Mouse (Mus musculus): ENCODE results near the gene Mta3. TPM values are rescaled to one million over a fixed set of nuclear protein-coding genes. Genes with fewer than 3 reads are reported as not detected.

The Mta3 gene
- polyA plus RNA-seq, 2 experiments from 2014 or later, result 80.0 to 105 TPM

DNA sequence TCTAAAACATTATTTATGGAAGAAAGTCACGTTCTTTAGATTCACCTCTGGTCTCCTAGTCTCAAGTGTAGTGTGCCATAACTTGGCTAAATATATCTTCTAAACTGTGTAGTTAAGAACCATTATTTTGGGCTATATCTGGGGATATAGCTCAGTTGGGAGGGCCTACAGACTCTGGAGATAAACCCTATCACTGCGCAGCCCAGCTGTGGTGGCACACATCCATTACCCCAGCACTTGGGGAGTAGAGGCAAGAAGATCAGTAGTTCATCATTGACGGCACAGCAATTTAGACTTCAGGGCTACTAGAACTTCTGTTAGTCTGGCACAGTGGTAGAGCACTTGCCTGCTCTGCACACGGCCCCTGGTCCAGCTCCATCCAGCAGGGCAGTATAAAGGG is 107.1 kb downstream of the Mta3 start:
- no peak for ATAC-seq

DNA sequence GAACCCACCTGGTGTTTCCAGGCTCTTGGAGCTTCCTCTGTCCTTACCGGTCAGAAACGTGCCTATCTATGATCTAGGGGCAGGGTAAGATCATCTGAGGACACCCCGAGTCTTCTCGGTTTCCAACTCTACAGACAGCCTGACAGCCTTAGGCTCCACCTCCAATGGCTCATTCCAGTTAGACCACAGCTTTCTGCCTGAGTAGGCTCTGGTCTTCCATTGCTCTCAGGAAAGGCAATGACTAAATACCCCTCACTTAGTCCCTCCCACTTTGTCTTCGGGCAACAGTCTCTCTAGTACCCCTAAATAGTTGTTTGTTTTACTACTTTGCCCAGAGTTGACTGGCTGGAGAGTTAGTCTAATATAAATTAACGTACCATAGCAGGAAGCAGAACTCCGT is 111.0 kb downstream of the Mta3 start:
- no peak for ATAC-seq

DNA sequence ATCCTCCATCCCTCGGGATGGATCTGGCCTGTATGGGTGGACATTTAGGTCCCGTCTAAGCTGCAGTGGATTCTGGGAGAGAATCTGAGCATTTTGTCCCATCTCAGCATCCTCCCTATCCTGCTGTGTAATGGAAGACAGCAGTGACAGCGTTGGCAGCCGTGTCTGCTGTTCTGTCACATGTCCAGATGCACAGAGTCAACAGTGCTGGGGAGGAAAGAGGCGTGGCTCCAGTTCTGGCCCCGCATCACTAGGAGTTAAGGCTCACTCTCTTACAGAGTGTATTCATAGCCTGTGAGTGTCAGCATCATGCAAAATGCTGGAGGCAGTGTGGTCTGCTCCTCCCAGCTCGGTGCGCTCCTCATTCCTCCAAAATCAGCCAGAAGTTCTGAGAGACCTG is 113.5 kb downstream of the Mta3 start:
- no peak for ATAC-seq

DNA sequence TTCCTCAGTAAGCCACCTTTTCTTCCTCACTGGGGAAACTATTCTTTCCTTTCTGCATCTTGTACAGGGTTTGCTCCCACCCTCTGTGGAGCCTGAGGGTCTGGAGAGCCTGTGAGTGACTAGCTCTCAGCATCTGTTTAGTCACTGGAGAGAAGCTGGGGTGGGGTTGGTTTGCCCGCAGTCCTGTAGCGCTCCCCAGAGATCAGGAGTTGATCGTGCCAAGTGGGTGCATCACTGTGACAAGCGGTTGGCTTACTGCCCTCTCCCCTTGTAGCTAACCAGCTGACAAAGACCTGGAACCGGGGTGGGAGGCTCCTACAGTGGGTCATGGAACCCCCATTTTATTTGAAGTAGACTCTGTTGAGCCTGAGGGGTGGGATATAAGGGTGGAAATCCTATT is 114.7 kb downstream of the Mta3 start:
- ATAC-seq, result no peak

DNA sequence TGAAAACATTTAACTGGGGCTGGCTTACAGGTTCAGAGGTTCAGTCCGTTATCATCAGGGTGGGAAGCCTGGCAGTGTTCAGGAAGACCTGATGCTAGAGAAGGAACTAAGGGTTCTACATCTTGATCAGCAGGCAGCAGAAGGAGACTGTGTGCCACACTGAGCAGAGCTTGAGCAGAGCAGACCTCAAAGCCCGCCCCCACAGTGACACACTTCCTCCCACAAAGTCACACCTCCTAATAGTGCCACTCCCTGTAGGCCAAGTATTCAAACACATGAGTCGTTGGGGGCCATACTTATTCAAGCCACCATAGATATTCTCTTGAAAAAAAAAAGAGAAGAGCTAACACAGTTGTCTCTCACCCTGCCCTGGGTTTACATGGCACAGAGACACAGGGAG is 115.9 kb downstream of the Mta3 start:
- ATAC-seq, result no peak

DNA sequence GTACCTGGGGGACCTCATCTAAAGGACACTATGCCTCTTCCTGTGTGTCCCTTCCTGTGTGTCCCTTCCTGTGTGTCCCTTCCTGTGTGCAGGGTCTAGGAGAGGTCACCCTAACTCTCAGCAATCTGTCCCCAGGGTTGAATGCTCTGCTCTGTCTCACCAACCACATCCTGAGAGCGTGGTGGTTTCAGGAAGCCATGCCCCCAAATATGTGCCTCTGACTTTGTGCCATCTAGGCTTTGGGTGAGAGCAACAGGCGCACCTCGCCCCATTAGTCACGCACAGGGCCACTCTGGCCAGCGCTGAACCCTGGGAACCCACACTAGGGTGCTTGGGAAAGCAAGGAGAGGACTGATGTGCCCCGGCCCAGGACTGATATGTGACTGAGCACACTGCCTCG is 117.9 kb downstream of the Mta3 start:
- peak; percentile 58 for ATAC-seq

DNA sequence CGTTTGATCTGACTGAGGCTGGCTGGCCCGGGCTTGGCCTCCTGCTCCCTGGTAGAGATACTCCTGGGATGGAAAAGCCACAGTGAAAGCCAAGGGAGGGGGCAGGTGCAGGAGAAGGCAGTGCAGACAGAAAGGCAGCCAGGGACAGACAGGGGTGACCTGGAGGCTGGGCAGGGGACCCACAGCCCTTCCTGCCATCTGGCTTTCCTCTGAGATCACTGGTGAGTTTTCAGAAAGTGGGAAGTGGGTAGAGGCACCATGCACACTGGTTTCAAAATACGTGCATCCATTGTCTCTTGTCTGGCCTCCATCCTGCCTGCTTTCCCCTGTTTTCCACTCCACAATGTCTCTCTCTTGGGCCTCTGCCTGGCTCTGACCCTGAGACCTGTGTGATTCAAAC is 123.4 kb downstream of the Mta3 start:
- ATAC-seq, result no peak

DNA sequence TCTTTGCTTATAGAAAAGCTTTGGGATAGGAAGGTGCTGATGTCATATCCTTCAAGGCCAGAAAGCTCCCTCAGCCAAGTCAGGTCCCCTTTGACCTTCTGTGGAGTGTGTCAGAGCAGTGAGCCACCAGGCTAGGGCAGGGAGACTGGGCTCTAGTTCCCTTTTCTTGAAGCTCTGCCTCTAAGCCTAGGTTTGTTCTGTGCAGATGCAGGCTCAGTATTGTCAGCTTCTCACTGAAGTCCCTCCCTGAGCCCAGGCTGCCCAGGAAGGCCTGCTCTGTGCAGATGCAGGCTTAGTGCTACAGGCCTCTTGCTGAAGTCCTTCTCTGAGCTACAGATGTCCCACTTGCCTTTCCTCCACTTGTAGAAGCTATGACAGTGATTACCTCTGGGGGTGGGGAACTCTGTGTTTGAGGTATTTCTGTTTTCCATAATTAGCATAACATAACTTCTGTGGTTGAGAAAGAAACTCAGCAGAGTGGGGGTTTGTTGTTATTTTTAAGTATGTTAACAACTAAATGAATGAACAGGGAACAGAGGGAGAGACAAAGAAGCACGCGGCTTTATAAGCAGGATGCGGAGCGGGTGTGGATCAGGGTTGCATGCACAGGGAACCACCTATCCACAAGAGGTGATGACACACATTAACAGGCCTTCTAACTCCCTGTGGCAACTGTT is 124.8 kb downstream of the Mta3 start:
- no peak for ATAC-seq

DNA sequence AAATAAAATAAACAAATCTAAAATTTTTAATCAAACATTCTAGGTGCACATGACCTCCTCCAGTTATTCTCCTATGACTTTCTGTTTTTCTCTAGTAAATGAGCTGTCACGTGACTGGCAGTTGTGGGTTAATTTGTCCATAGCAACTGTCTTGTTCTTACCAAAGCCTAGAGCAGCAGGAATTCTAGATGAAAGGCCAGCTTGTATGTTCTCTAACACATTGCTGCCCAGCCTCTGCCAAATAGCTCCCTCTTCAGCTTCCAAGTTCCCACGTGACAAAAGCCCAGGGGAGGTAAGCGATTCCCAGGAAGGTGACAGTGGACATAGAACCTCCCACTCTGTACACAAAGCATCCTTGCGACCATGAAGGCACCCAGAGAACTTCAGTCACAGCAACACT is 128.2 kb downstream of the Mta3 start:
- no peak for ATAC-seq

DNA sequence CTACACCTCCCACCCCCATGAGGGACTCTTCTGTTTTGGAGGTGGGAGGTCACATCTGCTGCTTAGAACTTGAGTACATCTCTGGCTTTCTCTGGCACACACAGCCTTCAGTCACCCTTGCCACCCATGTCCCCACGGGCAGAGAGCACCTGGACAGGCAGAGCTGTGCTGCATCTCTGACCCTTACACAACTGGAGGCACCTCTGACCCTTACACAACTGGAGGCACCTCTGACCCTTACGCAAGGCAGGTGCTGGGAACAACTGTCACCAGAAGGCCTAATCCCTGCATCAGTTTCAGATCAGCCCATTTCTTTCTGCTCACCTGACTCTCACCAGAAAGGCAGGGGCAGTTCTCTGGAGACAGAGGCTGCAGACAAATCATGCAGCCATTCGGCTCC is 130.1 kb downstream of the Mta3 start:
- ATAC-seq, result no peak

DNA sequence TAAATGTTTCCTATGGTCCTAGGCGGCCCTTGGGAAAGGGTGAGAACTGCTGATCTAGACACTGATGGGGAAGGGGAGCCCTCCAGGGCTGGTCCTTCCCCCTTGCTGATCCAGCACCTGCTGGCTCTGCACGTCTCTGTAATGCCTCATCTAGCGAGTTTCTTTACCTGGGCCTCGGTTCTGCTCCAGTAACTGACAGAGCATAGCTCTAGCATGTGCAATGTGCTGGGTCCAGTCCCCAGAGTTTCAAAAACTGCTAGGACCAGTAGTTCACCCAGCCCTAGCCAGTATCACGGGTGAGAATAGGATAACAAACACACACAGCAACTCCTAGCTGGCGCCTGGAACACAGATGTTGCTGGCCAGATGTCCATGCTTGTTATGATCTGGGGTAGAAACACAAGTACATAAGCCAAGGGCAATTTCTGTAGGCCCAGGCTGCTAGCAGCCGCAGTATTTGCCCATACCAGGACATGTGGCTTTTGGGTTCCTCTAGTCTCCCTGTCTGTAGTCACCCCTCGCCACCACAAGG is 131.8 kb downstream of the Mta3 start:
- ATAC-seq, result no peak

DNA sequence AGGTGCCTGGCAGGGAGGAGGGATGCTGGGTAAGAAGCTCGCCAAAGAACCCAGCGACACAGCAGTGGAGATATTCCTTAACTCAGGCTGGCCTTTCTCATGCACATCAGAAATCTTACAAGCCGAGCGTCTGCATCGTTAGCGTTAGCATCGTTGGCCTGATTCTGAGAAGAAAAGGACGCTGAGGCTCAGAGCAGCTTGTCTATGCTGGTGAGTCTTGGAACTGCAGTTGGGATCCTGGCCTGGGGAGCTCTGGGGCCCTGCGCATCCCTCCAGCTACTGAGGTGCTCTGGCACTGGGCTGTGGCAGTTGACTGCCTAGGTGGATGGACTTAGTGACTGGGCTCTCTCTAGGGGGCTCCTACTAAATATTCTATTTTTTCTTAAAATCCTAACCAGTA is 133.2 kb downstream of the Mta3 start:
- ATAC-seq, result no peak

DNA sequence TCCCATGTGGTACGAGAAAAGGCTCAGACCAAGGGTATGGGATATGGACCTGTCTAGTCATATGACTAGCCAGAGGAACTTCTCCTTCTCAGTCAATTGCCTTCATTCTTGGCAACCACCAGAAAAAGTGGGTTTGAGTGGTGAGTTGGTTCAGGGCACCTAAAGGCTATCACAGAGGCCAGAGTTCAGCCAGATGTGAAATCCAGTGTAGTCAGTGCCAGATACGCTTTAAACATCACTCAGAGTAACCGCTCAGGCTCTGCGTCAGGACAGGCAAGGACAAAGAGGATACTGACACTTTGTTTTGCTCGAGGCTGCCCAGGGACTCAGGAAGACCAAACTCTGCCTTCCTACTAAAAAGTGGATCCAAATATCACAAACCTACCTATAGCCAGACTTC is 135.0 kb downstream of the Mta3 start:
- no peak for ATAC-seq

DNA sequence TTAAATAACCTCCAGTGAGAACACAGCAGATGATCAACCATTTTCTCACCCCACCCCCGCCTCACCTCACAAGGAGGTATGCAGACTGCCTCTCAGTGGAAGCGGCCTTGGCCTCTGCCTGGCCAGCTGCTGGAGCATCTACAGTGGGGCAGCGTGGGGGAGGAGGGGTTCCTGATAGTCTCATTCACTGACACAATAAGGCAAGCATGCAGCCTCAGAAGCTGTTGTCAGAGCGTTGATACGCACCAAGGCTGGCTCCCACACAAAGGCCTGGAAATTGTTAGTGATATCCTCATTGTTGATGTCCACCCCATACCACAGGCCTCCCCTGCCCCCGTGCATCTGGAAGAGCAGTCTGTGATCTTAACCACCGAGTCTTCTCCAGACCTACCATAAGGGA is 137.8 kb downstream of the Mta3 start:
- no peak for ATAC-seq

DNA sequence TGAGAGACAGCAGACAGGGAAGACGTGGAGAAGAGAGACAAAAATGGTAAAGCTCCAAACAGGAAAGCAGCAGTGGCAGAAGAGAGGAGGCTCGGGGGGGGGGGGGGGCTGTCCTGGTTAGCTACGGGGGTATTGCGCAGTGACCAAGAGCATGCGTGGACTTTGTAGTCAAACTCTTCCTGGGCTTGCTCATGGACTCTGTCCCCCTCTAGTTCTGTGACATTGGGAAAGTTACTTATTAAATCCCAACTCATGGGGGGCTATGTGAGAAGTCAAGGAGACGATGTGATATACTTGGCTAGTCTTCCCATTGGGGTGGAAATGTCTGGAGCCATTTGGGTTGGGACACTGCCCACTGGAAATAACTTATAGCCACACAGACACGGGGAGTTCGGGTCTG is 139.6 kb downstream of the Mta3 start:
- no peak for ATAC-seq

DNA sequence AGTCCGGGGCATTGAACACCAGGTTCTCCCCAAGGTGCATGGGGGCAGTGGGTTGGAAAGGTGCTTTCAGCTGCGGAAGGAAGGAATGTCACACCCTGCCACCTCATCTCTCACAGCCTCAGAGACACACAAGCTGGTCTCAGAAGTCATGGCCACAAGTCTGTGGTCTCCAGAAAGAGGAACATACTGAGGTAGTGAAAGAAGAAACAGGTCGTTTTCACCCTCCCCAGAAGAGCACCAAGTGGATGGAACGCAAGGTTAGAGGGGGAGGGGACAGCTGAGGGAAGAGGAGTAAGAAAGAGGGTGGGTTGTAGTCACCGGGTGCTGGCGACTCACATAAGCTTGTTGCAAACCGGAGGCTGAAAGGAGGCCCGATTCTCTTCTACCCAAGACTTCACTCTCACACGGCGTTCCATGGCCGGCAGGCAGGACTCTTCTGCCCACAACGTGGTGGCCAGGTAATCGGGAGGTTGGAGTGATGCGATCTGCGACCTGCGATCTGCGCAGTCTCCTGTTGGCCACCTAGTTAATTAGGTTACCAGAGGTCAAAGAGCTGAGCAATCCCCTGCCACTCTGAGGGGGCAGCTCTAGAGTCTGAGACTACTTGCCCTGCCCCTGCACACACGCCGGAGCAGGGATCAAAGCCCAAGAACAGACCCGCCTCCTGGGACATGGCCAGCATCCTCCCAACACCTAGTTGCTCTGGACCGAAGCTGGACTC is 140.5 kb downstream of the Mta3 start:
- no peak for ATAC-seq

DNA sequence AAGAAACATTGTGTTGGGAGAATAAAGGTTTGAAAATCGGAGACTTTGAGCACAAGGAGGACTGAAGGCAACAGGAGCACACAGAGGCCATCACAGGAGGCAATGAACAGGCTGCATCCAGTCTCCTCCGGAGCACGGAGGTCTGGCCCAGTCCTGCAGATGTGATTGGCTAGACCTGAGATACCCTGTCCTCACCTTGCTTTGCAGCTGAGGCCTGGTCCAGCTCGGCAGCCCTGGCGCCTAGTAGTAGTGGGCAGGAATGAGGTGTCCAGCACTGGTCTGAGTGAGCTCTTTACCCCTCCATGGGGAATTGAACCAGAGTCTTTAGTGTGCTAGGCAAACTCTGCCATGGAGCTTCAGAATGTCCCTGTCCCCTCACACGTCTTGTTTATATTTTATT is 141.1 kb downstream of the Mta3 start:
- no peak for ATAC-seq

DNA sequence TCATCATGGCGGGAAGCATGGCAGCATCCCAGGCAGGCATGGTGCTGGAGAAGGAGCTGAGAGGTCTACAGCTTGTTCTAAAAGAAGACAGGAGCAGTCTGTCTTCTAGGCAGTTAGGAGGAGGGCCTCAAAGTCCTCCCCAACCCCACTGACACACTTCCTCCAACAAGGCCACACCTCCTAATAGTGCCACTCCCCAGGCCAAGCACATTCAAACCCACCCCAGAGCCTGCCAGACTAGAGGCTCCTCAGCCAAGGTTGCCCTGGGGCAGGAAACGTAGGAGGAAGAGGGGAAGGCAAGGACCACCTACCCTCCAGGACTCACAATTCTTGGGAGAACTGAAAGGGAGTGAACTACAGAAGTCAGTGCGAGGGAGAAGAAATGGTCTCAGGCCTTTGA is 141.9 kb downstream of the Mta3 start, which contains the start of gene Haao:
Gene Haao (minus strand): TSS at position 149 of the 400 bp plus-strand sequence.
- no peak for ATAC-seq

DNA sequence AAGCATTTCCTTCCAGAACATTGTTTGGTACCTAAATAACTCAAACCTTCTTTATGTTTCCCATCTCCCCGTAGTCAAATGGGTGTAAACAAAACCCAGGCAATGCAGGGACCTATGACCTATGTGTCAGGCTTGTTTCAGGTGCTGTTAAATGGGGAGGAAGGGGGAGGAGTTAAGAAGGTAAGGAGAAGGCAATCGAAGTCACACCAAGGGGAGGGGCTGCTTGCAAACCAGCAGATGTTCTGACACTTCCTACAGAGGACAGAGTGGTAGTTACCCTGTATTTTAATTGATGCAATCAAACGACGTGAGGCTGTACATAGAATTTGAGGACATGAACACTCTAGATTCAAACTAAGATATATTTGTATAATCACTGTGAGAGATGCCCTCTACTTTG is 142.5 kb downstream of the Mta3 start:
- peak; percentile 25 for ATAC-seq

DNA sequence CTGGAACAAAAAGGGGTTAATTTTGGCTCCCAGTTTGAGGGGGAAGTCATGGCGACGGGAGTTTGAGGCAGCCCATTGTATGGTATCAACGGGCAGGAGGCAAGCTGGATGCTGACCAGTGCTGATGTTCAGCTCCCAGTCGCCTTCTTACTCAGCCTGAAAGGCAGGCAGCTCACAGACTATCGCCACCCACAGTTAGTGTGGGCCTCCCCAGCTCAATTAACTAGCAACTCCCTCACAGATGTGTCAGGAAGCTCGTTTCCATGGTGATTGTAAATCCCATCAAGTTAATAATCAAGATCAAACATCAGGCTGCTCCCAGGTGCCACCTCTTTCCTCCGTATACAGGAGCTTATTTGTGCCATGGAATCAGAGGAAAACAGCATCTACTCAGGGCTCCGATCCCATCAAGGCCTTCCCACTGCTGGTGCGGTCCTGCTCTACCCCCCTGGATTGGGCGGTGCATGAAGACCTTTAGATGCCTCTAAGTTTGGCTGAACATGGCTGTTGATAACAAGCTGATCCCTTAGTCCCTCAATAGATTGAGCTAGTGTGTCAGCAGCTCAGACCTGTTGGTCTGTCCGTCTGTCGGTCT is 143.2 kb downstream of the Mta3 start:
- ATAC-seq, result no peak

DNA sequence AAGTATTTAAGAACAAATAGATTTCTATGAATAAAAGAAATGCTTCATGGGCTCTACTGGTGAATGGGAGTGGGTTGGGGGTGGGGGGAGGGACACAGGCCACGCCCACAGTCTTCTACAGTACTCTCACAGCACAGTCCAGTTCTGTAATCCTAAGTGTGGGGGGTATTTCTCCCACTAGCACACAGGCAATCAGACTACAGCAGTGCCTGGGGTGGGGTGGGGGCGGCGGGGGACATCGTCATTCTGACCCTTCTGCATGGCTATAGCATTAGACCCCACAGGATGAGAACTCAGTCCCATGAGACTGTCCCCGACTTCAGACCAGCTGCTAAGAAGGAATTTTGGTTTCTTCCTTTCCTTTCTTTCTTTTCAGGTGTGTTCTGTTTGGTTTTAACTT is 143.8 kb downstream of the Mta3 start:
- no peak for ATAC-seq

DNA sequence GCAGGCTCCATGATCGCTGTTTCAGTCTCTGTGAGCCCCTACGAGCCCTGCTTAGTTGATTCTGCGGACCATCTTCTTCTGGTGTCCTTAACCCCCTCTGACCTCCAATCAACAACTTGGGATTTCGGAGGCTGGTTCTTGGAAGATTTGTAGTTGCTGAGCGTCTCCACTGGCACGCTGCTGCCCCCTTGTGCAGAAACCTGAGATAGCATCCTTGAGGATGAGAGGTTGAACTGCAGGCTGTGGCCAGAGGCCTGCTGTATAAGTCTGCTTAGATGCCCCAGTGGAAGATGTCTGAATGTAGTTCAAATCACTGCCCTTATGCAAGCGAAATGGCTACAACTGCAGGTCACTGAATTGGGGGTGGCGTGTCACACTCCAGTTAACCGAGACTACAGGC is 144.5 kb downstream of the Mta3 start:
- peak; percentile 78 for ATAC-seq

DNA sequence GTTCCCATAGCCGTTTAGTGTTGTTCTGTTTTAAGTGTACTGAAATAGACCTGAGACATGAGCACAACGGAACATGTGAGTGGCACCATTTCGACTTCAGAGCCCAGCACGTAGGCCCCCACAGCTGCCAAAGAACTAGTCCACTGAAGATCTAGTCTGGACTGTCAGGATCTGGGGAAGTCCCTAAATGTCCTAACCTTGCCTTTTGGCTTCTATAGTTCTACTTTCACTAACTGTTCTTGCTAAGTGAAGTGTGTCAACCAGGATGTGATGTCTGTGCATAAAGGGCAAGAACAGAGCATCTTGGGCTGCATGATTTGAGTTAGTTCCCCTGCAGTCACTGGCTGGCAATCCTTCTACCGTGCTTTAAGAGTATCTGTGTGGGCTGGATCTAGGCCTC is 144.9 kb downstream of the Mta3 start:
- peak; percentile 56 for ATAC-seq

DNA sequence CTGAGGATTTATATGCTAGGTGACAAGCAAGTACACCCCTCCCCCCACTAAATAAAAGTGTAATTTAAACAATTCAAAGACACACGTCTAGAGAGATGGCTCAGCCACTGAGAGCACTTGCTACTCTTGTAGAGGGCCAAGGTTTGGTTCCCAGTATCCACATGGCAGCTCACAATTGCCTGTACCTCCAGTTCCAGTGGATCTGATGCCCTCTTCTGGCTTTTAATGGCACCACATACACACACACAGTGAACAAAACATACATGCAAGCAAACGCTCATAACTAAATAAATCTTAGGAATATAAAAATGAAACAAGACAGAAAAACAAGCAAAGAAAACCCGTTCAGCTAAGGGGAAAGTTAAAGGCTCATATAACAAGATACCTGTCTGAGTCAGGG is 147.9 kb downstream of the Mta3 start:
- no peak for ATAC-seq
